Mouse (Mus musculus): Measurements from ENCODE around the gene Dclre1a. TPM values are rescaled to one million over a fixed set of nuclear protein-coding genes. Genes with fewer than 3 reads are reported as not detected.

Gene Dclre1a
- total and polyA plus RNA-seq, 2 experiments = 3.3 to 13.5 TPM

DNA sequence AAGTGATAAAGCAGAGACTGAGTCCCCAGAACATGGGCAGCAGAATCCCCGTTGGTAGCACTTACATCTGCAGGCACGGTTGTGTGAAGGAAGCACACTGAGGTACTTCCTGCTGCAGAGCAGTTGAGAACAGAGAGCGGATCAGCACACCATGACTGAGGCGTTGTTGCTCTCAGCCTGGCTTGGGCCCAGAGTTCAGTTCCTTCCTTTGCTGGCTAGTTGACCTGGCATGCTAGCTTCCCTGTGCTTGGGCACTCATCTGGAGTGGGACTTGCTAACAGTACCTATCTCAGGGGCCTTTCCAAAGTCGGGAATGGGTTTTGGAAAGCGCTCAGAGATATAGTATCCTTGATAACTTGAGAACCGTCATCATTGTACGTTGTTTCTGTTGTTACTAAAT, 38.3 kb upstream of the Dclre1a start:
- Histone ChIP-seq H3K27me3 (ENCODE audit: control insufficient read depth, insufficient read depth, low read length) (no peaks in the 10 kb centered on the region), H3K4me3 (ENCODE audit: insufficient read depth, low read depth, low read length) (no peak overlapping the region), H3K4me1 (ENCODE audit: control insufficient read depth, insufficient read depth, low read length) (no peaks in the 10 kb centered on the region), H3K36me3 (ENCODE audit: control insufficient read depth, insufficient read depth, low read length) (peaks cover 11% of the 10 kb centered on the region), H3K9ac (ENCODE audit: low read depth, low read length) (no peak overlapping the region), H3K79me2 (ENCODE audit: control insufficient read depth, insufficient read depth, low read length) (no peaks in the 10 kb centered on the region), H3K27ac (replicated peaks; ENCODE audit: insufficient read depth, low read depth, low read length) (no peak overlapping the region)
- TF ChIP-seq POLR2A (IDR thresholded peaks at IDR 0.05; ENCODE audit: extremely low read depth, insufficient read depth, low read length) (no peak), CTCF (IDR thresholded peaks at IDR 0.05; ENCODE audit: low read depth, low read length) (no peak)
- DNase-seq (ENCODE audit: extremely low read depth, low read depth, low spot score) = no peak
- WGBS = 74% methylated on average over 8 of the region's 8 CpGs

DNA sequence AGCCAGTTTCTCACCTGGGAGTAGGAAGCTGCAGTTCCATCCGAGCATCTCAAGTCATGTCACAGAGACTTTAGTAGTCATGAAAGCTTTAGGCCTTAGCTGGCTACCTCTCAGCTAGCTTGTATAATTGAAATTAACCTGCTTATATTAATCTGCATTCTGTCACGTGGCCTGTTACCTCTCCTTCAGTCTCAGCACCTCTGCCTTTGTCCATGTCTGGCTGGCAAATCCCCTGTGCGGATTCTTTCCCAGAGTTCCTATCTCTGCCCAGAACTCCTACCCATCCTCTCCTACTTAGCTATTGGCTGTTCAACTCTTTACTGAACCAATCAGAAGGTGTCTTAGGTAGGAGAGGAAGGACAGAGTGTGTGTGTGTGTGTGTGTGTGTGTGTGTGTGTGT, 36.3 kb upstream of the Dclre1a start:
- no peak for DNase-seq (ENCODE audit: extremely low read depth, low read depth, low spot score)
- no peak overlapping the region for H3K27ac ChIP-seq (replicated peaks; ENCODE audit: insufficient read depth, low read depth, low read length)
- no peaks in the 10 kb centered on the region for H3K4me1 ChIP-seq (ENCODE audit: control insufficient read depth, insufficient read depth, low read length)
- no peak overlapping the region for H3K4me3 ChIP-seq (ENCODE audit: insufficient read depth, low read depth, low read length)
- no peak overlapping the region for H3K9ac ChIP-seq (ENCODE audit: low read depth, low read length)
- peaks cover 7% of the 10 kb centered on the region for H3K36me3 ChIP-seq (ENCODE audit: control insufficient read depth, insufficient read depth, low read length)
- TF ChIP-seq POLR2A (IDR thresholded peaks at IDR 0.05; ENCODE audit: extremely low read depth, insufficient read depth, low read length) = no peak
- no peak for TF ChIP-seq CTCF (IDR thresholded peaks at IDR 0.05; ENCODE audit: low read depth, low read length)
- 93% methylated on average over 3 of the region's 3 CpGs for WGBS
- no peaks in the 10 kb centered on the region for H3K27me3 ChIP-seq (ENCODE audit: control insufficient read depth, insufficient read depth, low read length)
- no peaks in the 10 kb centered on the region; the same call in 1 of the 2 replicates for H3K79me2 ChIP-seq (ENCODE audit: control insufficient read depth, insufficient read depth, low read length)

DNA sequence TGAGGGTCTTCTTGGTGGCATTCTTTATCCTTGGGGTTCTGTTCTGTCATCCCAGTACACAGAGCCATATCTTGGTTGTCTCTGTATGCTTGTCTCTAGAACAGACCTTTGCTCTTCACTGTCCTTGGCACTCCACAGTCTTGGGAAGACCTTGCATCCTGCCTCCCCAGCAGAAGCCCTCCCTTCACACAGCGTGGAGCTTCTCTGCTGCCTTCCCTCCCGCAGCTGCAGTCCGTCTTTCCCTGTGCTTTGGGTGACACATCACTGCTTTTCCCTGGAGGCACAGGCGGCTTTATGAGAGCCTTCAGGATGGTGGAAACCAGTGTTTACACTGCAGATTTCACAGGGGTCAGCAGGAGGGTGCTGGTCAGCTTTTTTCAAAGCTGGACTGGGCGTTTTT, 35.8 kb upstream of the Dclre1a start:
- no peak for TF ChIP-seq CTCF (IDR thresholded peaks at IDR 0.05; ENCODE audit: low read depth, low read length)
- no peak for TF ChIP-seq POLR2A (IDR thresholded peaks at IDR 0.05; ENCODE audit: extremely low read depth, insufficient read depth, low read length)
- Histone ChIP-seq H3K79me2 (ENCODE audit: control insufficient read depth, insufficient read depth, low read length) (no peaks in the 10 kb centered on the region; the same call in 1 of the 2 replicates), H3K27me3 (ENCODE audit: control insufficient read depth, insufficient read depth, low read length) (no peaks in the 10 kb centered on the region), H3K4me1 (ENCODE audit: control insufficient read depth, insufficient read depth, low read length) (no peaks in the 10 kb centered on the region), H3K36me3 (ENCODE audit: control insufficient read depth, insufficient read depth, low read length) (peaks cover 5% of the 10 kb centered on the region), H3K27ac (replicated peaks; ENCODE audit: insufficient read depth, low read depth, low read length) (no peak overlapping the region), H3K4me3 (ENCODE audit: insufficient read depth, low read depth, low read length) (no peak overlapping the region), H3K9ac (ENCODE audit: low read depth, low read length) (no peak overlapping the region)
- no peak for DNase-seq (ENCODE audit: extremely low read depth, low read depth, low spot score)
- 75% methylated on average over 5 of the region's 5 CpGs for WGBS

DNA sequence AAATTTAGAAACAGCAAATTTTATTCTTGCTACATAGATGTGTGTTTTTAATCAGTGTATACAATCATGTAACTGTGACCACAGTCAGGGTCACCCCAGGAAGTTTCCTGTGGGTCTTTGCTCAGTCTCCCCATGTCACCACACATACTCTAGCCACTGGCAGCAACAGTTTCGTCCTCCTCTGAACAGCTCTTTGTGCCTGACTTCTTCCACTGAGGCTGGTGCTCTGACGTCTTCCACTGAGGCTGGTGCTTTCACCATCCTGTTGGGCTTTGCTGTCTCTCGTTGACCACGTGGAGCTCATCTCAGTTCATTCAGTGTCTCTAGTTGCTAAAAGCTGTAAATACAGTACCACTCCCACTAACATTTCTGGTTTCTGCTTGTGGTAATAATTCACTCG, 34.0 kb upstream of the Dclre1a start:
- H3K79me2 ChIP-seq (ENCODE audit: control insufficient read depth, insufficient read depth, low read length) = no peaks in the 10 kb centered on the region; the same call in 1 of the 2 replicates
- DNase-seq (ENCODE audit: extremely low read depth, low read depth, low spot score) = no peak
- peaks cover 11% of the 10 kb centered on the region for H3K36me3 ChIP-seq (ENCODE audit: control insufficient read depth, insufficient read depth, low read length)
- no peak overlapping the region for H3K4me3 ChIP-seq (ENCODE audit: insufficient read depth, low read depth, low read length)
- H3K4me1 ChIP-seq (ENCODE audit: control insufficient read depth, insufficient read depth, low read length) = no peaks in the 10 kb centered on the region
- H3K27ac ChIP-seq (replicated peaks; ENCODE audit: insufficient read depth, low read depth, low read length) = no peak overlapping the region
- TF ChIP-seq POLR2A (IDR thresholded peaks at IDR 0.05; ENCODE audit: extremely low read depth, insufficient read depth, low read length) = no peak
- TF ChIP-seq CTCF (IDR thresholded peaks at IDR 0.05; ENCODE audit: low read depth, low read length) = no peak
- no peaks in the 10 kb centered on the region for H3K27me3 ChIP-seq (ENCODE audit: control insufficient read depth, insufficient read depth, low read length)
- WGBS = 94% methylated on average over 5 of the region's 5 CpGs
- H3K9ac ChIP-seq (ENCODE audit: low read depth, low read length) = no peak overlapping the region

DNA sequence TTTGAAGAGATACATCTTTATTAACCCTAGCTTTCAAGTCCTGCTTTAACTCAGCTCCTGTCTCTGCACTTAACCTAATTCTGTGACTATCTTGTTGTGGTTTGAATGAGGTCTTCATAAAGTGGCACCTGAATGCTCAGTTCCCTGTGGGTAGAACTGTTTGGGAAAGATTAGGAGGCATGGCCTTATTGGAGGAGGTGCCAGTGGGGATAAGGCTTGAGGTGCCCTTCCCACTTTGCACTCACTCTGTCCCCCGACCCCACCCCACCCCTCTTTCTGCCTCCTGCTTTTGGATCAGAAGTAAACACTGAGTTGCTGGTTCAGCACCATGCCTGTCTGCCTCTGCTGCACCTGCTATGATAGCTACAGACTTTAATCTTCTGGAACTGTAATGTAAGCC, 29.8 kb upstream of the Dclre1a start:
- 100% methylated on average over 1 of the region's 1 CpGs for WGBS
- H3K27ac ChIP-seq (replicated peaks; ENCODE audit: insufficient read depth, low read depth, low read length) = no peak overlapping the region
- TF ChIP-seq POLR2A (IDR thresholded peaks at IDR 0.05; ENCODE audit: extremely low read depth, insufficient read depth, low read length) (no peak), CTCF (IDR thresholded peaks at IDR 0.05; ENCODE audit: low read depth, low read length) (no peak)

DNA sequence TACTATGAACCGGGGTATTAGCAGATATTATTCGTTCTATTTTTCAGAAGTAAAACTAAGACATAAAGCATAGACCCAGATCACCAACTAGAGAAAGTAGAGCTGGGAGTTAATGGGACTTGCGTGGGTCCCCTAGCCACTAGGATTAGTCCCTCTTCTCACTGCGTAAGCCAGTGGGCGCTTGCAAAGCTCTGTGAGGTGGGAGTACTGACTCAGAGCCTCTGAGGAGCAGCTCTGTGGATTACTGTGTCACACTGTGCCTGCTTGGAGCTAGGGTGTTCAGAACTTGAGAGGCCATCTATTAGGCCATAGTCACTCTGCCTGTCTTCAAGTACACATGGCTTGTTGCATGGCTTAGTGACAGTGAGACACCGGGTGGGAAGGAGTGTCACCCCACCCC, 25.2 kb upstream of the Dclre1a start:
- Histone ChIP-seq H3K36me3 (ENCODE audit: control insufficient read depth, insufficient read depth, low read length) (peaks cover 20% of the 10 kb centered on the region), H3K4me3 (ENCODE audit: insufficient read depth, low read depth, low read length) (no peak overlapping the region), H3K27me3 (ENCODE audit: control insufficient read depth, insufficient read depth, low read length) (no peaks in the 10 kb centered on the region), H3K9ac (ENCODE audit: low read depth, low read length) (no peak overlapping the region), H3K27ac (replicated peaks; ENCODE audit: insufficient read depth, low read depth, low read length) (no peak overlapping the region), H3K4me1 (ENCODE audit: control insufficient read depth, insufficient read depth, low read length) (no peaks in the 10 kb centered on the region), H3K79me2 (ENCODE audit: control insufficient read depth, insufficient read depth, low read length) (no peaks in the 10 kb centered on the region; the same call in 1 of the 2 replicates)
- DNase-seq (ENCODE audit: extremely low read depth, low read depth, low spot score) = no peak
- 97% methylated on average over 6 of the region's 6 CpGs for WGBS
- TF ChIP-seq POLR2A (IDR thresholded peaks at IDR 0.05; ENCODE audit: extremely low read depth, insufficient read depth, low read length) (no peak), CTCF (IDR thresholded peaks at IDR 0.05; ENCODE audit: low read depth, low read length) (no peak)

More for the DNA sequence above, 29.8 kb upstream of the Dclre1a start:
- Histone ChIP-seq H3K79me2 (ENCODE audit: control insufficient read depth, insufficient read depth, low read length) (no peaks in the 10 kb centered on the region; the same call in 1 of the 2 replicates), H3K4me1 (ENCODE audit: control insufficient read depth, insufficient read depth, low read length) (no peaks in the 10 kb centered on the region), H3K4me3 (ENCODE audit: insufficient read depth, low read depth, low read length) (no peak overlapping the region), H3K9ac (ENCODE audit: low read depth, low read length) (no peak overlapping the region), H3K36me3 (ENCODE audit: control insufficient read depth, insufficient read depth, low read length) (peaks cover 23% of the 10 kb centered on the region), H3K27me3 (ENCODE audit: control insufficient read depth, insufficient read depth, low read length) (no peaks in the 10 kb centered on the region)
- DNase-seq (ENCODE audit: extremely low read depth, low read depth, low spot score) = no peak
